Mouse (Mus musculus): ENCODE measurements at regions not wholly inside any gene's neighbourhood (a gene's known extent, or its start where the extent isn't known, plus 50 kb on each side); places are given as distances from the start of the nearest gene placed in this dataset.
A peak's percentile ranks its signal among the peaks of the same experiment; 100 is the strongest.

DNA sequence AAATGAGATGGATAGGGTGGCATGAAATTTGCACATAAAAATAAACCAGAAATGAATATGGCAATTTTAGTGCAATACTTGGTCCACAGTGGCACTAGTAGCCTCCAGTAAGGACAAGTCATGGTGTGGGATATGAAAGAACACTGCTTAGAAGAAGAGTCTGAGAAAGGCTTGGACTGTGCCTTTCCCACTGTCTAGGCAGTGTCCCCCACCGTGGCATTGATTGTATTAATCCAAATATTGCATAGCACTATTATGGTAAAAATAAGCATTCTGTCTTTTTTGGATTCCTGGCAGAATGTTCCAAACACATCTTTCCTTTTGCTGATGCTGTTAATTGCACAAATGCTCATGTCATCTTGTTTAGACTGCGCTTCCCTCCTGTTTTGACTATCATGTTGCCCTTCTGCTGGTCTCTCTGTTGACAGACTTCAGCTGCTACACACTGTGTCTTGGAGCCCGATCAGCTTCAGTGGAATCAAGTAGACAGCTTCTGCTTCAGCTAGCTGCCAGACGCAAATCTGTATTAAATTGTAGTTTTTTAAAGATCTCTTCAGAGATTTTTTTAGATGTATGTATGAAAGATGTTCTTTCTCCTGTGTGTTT is 186.2 kb upstream of the Robo2 start:
- Histone ChIP-seq H3K36me3 (no peaks in the 10 kb centered on the region), H3K4me1 (no peaks in the 10 kb centered on the region), H3K9ac (no peak overlapping the region), H3K4me2 (replicated peaks) (no peak overlapping the region), H3K9me3 (replicated peaks) (no peaks in the 10 kb centered on the region), H3K4me3 (replicated peaks) (no peak overlapping the region), H3K27ac (replicated peaks) (no peak overlapping the region), H3K27me3 (no peaks in the 10 kb centered on the region)
- WGBS, result 52% methylated on average over 4 of the region's 4 CpGs
- no peak for ATAC-seq (ENCODE audit: insufficient number of reproducible peaks, low FRiP score, low TSS enrichment, low read depth)

DNA sequence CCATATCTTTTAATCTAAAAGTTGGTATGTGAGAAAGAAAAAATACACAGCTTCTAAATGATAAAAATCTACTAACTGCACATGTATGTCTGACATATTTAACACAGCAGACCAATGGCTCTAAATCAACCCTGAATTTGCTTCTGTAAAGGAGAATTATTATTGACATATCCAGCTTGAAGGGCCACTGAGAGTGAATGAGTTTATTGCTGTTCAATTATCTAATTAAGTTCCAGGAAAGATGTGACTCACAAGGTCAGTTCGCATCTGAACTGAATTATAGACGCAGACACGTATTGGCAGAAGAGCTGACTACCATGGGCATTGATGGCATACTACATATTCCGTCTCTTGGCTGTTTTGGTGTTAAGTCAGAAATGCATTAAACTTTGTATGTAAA is 180.3 kb upstream of the Robo2 start:
- H3K27me3 ChIP-seq, result no peaks in the 10 kb centered on the region
- WGBS, result 51% methylated on average over 4 of the region's 4 CpGs

DNA sequence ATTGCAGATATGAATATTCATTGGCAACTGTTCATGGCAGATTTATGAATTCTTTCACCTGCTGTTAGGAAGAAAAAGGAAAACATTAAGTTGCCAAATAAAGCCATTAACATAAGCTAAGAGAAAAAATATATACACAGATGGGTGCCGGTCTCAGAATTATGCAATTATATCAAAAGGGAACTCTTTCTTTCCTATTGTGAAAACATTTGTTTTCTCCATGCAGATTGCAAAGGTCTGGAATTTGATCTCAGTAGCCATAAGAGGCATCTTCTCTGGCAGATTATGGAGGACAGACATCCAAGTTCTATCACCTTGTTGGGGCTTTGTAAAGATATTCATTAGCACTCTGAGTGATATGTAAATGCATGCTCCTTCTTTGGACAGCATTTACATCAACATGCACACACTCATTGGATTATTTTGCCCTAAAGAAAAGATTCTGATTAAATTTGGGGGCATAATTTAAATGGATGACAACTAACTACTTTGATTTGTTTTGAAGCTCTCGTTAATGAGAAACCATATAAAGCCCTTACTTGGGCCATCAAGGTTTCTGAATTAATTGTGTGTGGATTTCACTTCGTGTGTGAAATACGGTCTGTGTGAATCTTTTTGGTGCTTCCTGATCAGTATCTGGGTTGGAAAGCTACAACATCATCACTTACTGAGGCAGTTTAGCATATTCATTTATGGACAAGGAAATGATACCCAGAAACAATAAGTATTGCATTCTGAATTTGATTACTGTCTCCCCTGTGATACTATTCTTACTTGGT is 171.2 kb upstream of the Robo2 start:
- Histone ChIP-seq H3K9ac (no peak overlapping the region), H3K9me3 (replicated peaks) (no peaks in the 10 kb centered on the region), H3K27me3 (no peaks in the 10 kb centered on the region), H3K36me3 (no peaks in the 10 kb centered on the region), H3K4me3 (replicated peaks) (no peak overlapping the region), H3K4me2 (replicated peaks) (no peak overlapping the region), H3K4me1 (no peaks in the 10 kb centered on the region), H3K27ac (replicated peaks) (no peak overlapping the region)
- 86% methylated on average over 4 of the region's 4 CpGs for WGBS
- no peak for ATAC-seq (ENCODE audit: insufficient number of reproducible peaks, low FRiP score, low TSS enrichment, low read depth)

More for the DNA sequence above, 180.3 kb upstream of the Robo2 start:
- Histone ChIP-seq H3K4me1 (no peaks in the 10 kb centered on the region), H3K9me3 (replicated peaks) (no peaks in the 10 kb centered on the region), H3K27ac (replicated peaks) (no peak overlapping the region), H3K36me3 (no peaks in the 10 kb centered on the region), H3K4me3 (replicated peaks) (no peak overlapping the region), H3K4me2 (replicated peaks) (no peak overlapping the region), H3K9ac (no peak overlapping the region)
- no peak for ATAC-seq (ENCODE audit: insufficient number of reproducible peaks, low FRiP score, low TSS enrichment, low read depth)

DNA sequence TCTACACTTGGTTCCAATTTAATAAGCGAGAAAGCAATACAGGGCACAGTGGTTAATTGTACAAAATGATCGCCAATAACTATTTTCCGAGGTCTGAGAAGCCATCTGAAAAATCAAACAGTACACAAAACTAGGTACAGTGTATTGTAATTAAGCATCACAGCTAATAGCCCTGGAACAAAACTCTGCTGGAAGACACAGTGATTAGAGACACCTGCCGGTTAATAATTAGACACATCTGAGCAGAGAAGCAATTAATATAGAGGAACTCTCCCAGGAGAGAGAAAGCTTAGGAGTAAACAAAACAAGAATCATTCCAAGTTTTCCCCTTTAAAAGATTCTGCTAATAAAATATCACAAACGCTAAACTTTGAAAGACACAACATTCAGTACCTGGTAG is 136.7 kb upstream of the Robo2 start:
- Histone ChIP-seq H3K36me3 (no peaks in the 10 kb centered on the region), H3K9me3 (replicated peaks) (no peaks in the 10 kb centered on the region), H3K27me3 (no peaks in the 10 kb centered on the region), H3K9ac (no peak overlapping the region), H3K4me1 (no peaks in the 10 kb centered on the region), H3K4me3 (replicated peaks) (no peak overlapping the region), H3K4me2 (replicated peaks) (no peak overlapping the region), H3K27ac (replicated peaks) (no peak overlapping the region)
- 65% methylated on average over 5 of the region's 5 CpGs for WGBS
- ATAC-seq (ENCODE audit: insufficient number of reproducible peaks, low FRiP score, low TSS enrichment, low read depth), result no peak

DNA sequence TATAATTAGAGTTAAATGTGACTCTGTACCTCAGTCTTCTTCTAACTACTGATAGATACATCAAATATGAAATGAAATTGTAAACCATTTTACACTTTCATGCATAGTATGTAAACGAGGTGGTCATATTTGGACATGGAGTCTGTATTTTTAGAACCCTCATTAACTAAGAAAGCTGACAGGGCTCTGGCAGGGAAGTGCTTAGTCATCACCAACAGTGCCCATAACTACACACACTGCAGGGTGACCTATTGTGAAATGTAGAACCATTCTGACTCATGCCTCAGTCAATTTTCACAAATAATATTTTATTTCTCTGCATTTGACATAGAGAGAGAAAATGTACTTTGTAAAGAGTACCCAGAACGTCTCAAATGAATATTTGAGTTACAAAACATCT is 118.9 kb upstream of the Robo2 start:
- Histone ChIP-seq H3K9ac (no peak overlapping the region), H3K4me2 (replicated peaks) (no peak overlapping the region), H3K36me3 (no peaks in the 10 kb centered on the region), H3K27me3 (no peaks in the 10 kb centered on the region), H3K27ac (replicated peaks) (no peak overlapping the region), H3K4me3 (replicated peaks) (no peak overlapping the region), H3K4me1 (peaks cover 2% of the 10 kb centered on the region; the same call in 1 of the 2 replicates), H3K9me3 (replicated peaks) (no peaks in the 10 kb centered on the region)
- ATAC-seq (ENCODE audit: insufficient number of reproducible peaks, low FRiP score, low TSS enrichment, low read depth), result no peak
- WGBS, result 55% methylated on average over 2 of the region's 2 CpGs

DNA sequence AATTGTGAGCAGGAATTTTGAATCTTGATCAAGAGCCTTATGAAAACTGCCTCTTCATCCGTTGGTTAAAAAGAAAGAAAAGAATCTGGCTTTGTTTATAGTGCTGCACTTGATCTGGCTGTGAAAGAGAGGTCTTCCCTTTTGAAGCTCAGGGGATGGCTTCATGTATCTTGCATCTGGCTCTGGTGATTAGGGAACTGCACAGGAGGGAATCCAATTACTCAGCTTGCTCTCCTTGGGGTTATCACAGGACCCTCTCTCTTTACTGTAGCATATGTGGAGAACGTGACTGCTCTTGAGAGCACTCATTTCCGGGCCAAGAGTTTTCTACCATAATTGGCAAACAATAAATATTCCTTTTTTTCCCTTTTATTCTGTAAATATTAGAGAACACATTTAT is 116.6 kb upstream of the Robo2 start:
- no peak overlapping the region for H3K9ac ChIP-seq
- no peak overlapping the region for H3K4me3 ChIP-seq (replicated peaks)
- no peaks in the 10 kb centered on the region for H3K9me3 ChIP-seq (replicated peaks)
- H3K4me1 ChIP-seq, result peaks cover 2% of the 10 kb centered on the region; the same call in 1 of the 2 replicates
- H3K27ac ChIP-seq (replicated peaks), result no peak overlapping the region
- no peaks in the 10 kb centered on the region for H3K27me3 ChIP-seq
- no peak for ATAC-seq (ENCODE audit: insufficient number of reproducible peaks, low FRiP score, low TSS enrichment, low read depth)
- H3K36me3 ChIP-seq, result no peaks in the 10 kb centered on the region
- WGBS, result 44% methylated on average over 3 of the region's 3 CpGs
- H3K4me2 ChIP-seq (replicated peaks), result no peak overlapping the region

DNA sequence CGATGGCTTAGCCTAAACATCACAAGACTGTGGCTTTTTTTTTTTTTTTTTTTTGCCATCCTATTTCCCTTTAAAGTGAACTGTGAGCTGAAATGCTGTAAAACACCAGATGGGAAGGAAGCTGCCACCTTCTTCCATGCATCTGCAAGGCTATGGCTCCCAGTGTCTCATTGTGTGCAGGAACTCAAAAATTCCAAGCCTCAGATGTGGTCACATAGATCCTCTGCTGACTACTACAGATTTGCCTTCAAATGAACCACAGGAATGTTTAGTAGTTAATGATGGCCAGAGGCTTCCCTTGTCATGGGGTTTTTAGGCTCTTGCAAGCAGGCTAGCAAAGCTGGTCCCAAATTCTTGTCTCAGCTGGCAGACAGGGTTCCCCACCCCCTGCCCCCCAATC is 114.9 kb upstream of the Robo2 start:
- no peak overlapping the region for H3K4me2 ChIP-seq (replicated peaks)
- H3K4me3 ChIP-seq (replicated peaks), result no peak overlapping the region
- no peak overlapping the region for H3K9ac ChIP-seq
- H3K27me3 ChIP-seq, result no peaks in the 10 kb centered on the region
- ATAC-seq (ENCODE audit: insufficient number of reproducible peaks, low FRiP score, low TSS enrichment, low read depth), result peak; percentile 77
- 0 out of 2 replicates have a peak overlapping the region, but pooled peaks have one; percentile 39 for H3K27ac ChIP-seq (replicated peaks)
- H3K9me3 ChIP-seq (replicated peaks), result no peaks in the 10 kb centered on the region
- H3K4me1 ChIP-seq, result peaks cover 2% of the 10 kb centered on the region; the same call in 1 of the 2 replicates
- H3K36me3 ChIP-seq, result no peaks in the 10 kb centered on the region
- WGBS, result 5% methylated on average over 1 of the region's 1 CpGs

DNA sequence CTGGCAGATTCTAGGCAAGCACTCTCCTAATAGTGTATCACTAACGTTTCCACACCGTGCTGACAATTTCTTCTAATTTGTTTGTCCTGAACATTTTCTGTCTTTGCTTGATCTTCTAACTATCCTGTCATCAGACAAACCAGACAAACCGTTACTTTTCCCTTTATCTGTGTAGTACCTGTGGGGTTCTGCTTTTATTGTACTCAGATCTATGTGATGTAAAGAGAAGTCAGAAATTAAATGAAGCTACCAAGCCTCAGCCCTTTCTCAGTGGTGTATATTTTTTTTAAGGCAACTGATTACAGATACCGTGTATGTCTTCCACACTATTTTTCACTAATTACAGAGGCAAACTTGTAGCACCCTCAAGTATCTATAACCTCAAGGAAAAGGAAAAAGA is 108.9 kb upstream of the Robo2 start:
- no peaks in the 10 kb centered on the region for H3K27me3 ChIP-seq
- no peak overlapping the region for H3K4me2 ChIP-seq (replicated peaks)
- no peaks in the 10 kb centered on the region for H3K9me3 ChIP-seq (replicated peaks)
- WGBS, result 71% methylated on average over 4 of the region's 4 CpGs
- H3K9ac ChIP-seq, result no peak overlapping the region
- no peaks in the 10 kb centered on the region for H3K36me3 ChIP-seq
- no peaks in the 10 kb centered on the region for H3K4me1 ChIP-seq
- no peak overlapping the region for H3K4me3 ChIP-seq (replicated peaks)
- H3K27ac ChIP-seq (replicated peaks), result no peak overlapping the region
- no peak for ATAC-seq (ENCODE audit: insufficient number of reproducible peaks, low FRiP score, low TSS enrichment, low read depth)

DNA sequence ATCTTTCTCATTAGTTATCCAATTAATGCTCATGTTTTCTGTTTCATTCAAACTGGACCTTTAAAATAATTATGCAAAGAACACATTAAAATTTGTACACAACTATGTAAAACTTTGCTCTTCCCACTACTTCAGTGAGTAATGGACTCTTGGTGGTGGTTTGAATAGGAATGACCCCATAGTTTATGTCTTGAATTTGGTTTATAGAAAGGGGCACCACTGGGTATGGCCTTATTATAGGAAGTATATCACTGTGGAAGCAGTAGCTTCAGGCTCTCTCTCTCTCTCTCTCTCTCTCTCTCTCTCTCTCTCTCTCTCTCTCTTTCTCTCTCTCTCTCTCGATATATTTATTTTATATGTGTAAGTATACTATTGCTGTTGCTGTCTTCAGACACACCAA is 106.3 kb upstream of the Robo2 start:
- H3K4me1 ChIP-seq, result no peaks in the 10 kb centered on the region
- no peak overlapping the region for H3K4me2 ChIP-seq (replicated peaks)
- H3K4me3 ChIP-seq (replicated peaks), result no peak overlapping the region
- no peak overlapping the region for H3K9ac ChIP-seq
- H3K27ac ChIP-seq (replicated peaks), result no peak overlapping the region
- H3K36me3 ChIP-seq, result no peaks in the 10 kb centered on the region
- 81% methylated on average over 1 of the region's 1 CpGs for WGBS
- no peaks in the 10 kb centered on the region for H3K9me3 ChIP-seq (replicated peaks)
- H3K27me3 ChIP-seq, result no peaks in the 10 kb centered on the region
- ATAC-seq (ENCODE audit: insufficient number of reproducible peaks, low FRiP score, low TSS enrichment, low read depth), result no peak

DNA sequence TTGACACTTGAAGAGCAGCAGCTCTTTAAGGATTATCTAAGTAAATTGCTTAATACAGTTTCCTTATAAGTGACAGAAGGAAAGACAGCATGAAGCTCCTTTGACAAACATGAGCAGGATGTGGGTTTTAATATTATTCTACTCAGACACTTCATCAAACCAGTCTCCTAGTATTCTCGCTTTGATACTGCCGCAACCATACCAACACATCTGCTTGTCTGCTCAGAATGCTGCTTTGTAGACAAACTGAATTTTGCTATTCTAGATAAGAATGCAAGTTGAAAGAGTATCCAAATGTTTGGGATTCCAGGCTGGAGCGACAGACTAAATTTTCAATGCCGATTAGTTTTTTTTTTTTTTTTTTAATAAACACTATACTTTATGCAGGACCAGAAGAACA is 105.7 kb upstream of the Robo2 start:
- 63% methylated on average over 4 of the region's 4 CpGs for WGBS
- H3K36me3 ChIP-seq, result no peaks in the 10 kb centered on the region
- no peaks in the 10 kb centered on the region for H3K4me1 ChIP-seq
- no peak overlapping the region for H3K27ac ChIP-seq (replicated peaks)
- H3K9ac ChIP-seq, result no peak overlapping the region
- no peak overlapping the region for H3K4me2 ChIP-seq (replicated peaks)
- no peak for ATAC-seq (ENCODE audit: insufficient number of reproducible peaks, low FRiP score, low TSS enrichment, low read depth)
- H3K27me3 ChIP-seq, result no peaks in the 10 kb centered on the region
- no peak overlapping the region for H3K4me3 ChIP-seq (replicated peaks)
- H3K9me3 ChIP-seq (replicated peaks), result no peaks in the 10 kb centered on the region

DNA sequence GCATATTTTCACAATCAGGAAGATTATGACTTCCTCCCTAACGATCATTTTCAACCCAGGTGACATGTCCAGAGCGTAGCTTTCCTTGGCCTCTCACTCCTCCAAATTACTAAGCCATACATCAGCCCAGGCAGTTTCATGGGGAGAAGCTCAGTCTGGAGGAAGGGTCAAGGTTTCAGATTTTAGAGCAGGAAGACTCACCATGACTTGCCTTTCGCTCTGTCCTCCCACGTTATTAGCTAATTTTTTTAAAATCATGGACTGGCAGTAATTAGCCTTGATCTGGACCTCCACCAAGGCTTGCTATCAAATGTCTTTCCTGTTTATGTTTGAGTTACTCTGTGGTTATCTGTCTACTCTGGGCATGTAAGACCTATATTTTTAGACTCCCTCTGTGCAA is 102.9 kb upstream of the Robo2 start:
- H3K36me3 ChIP-seq, result no peaks in the 10 kb centered on the region
- H3K9me3 ChIP-seq (replicated peaks), result no peaks in the 10 kb centered on the region
- H3K4me3 ChIP-seq (replicated peaks), result no peak overlapping the region
- no peak overlapping the region for H3K4me2 ChIP-seq (replicated peaks)
- no peaks in the 10 kb centered on the region for H3K4me1 ChIP-seq
- 59% methylated on average over 4 of the region's 4 CpGs for WGBS
- no peaks in the 10 kb centered on the region for H3K27me3 ChIP-seq
- ATAC-seq (ENCODE audit: insufficient number of reproducible peaks, low FRiP score, low TSS enrichment, low read depth), result no peak
- no peak overlapping the region for H3K27ac ChIP-seq (replicated peaks)
- H3K9ac ChIP-seq, result no peak overlapping the region

DNA sequence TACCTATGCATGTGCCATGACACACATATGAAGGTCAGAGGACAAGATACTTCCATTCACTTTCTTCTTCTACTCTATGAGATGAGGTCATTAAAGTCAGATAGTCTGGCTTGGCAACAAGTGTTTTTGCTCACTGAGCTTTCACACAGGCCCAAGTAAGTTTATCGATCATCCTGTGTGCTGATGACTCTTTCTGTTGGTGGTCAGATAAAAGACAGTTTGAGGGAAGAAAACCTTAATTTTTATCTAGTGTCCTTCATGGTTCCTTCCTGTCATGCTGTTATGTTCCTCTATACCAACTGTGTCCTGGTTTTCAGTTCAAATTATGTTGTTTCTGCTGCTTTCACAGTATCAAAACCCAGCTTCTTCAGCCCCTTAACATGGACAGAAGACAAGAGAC is 98.8 kb upstream of the Robo2 start:
- Histone ChIP-seq H3K4me3 (replicated peaks) (no peak overlapping the region), H3K27me3 (no peaks in the 10 kb centered on the region), H3K36me3 (no peaks in the 10 kb centered on the region), H3K27ac (replicated peaks) (no peak overlapping the region), H3K9ac (no peak overlapping the region), H3K4me2 (replicated peaks) (no peak overlapping the region), H3K9me3 (replicated peaks) (no peaks in the 10 kb centered on the region), H3K4me1 (no peaks in the 10 kb centered on the region)
- ATAC-seq (ENCODE audit: insufficient number of reproducible peaks, low FRiP score, low TSS enrichment, low read depth), result no peak
- WGBS, result 89% methylated on average over 1 of the region's 1 CpGs
